Mouse (Mus musculus): ENCODE results near the gene Cacna1d. TPM values are rescaled to one million over a fixed set of nuclear protein-coding genes. Genes with fewer than 3 reads are reported as not detected.

The Cacna1d gene
- total RNA-seq, 2 experiments from 2014 or later = 51.9 to 52.2 TPM

GRCm38 (mm10) chr14:30330416-30331181, 160.7 kb downstream of the Cacna1d start:
- Histone ChIP-seq H3K27ac (no peak overlapping the region), H3K4me3 (no peak overlapping the region)
- TF ChIP-seq CTCF (conservative IDR thresholded peaks at IDR 0.05) = no peak
- DNase-seq (ENCODE audit: low spot score in 2 of 2) = no peak

GRCm38 (mm10) chr14:30329109-30329508, 162.1 kb downstream of the Cacna1d start:
- no peak overlapping the region for H3K27ac ChIP-seq
- no peak for TF ChIP-seq CTCF (conservative IDR thresholded peaks at IDR 0.05)
- H3K4me3 ChIP-seq = no peak overlapping the region
- no peak for DNase-seq (ENCODE audit: low spot score in 2 of 2)

GRCm38 (mm10) chr14:30327452-30327851, 163.8 kb downstream of the Cacna1d start:
- Histone ChIP-seq H3K27ac (peak overlapping the region; percentile 36; the same call in 1 of the 2 replicates), H3K4me3 (no peak overlapping the region)
- no peak for TF ChIP-seq CTCF (conservative IDR thresholded peaks at IDR 0.05)
- DNase-seq (ENCODE audit: low spot score in 2 of 2) = no peak

GRCm38 (mm10) chr14:30327051-30327450, 164.2 kb downstream of the Cacna1d start:
- no peak overlapping the region for H3K4me3 ChIP-seq
- TF ChIP-seq CTCF (conservative IDR thresholded peaks at IDR 0.05) = no peak
- peak overlapping the region; percentile 36; the same call in 1 of the 2 replicates for H3K27ac ChIP-seq
- DNase-seq (ENCODE audit: low spot score in 2 of 2) = no peak

- Histone ChIP-seq H3K27ac (no peak overlapping the region), H3K4me3 (no peak overlapping the region)
- DNase-seq (ENCODE audit: low spot score in 2 of 2) = no peak
- no peak for TF ChIP-seq CTCF (conservative IDR thresholded peaks at IDR 0.05)
These were observed 165.0 kb downstream of the Cacna1d start for GRCm38 (mm10) chr14:30326226-30326625.

GRCm38 (mm10) chr14:30324994-30325393, 166.3 kb downstream of the Cacna1d start:
- no peak for TF ChIP-seq CTCF (conservative IDR thresholded peaks at IDR 0.05)
- no peak overlapping the region for H3K4me3 ChIP-seq
- H3K27ac ChIP-seq = no peak overlapping the region
- DNase-seq (ENCODE audit: low spot score in 2 of 2) = no peak

- peak overlapping the region; percentile 62 for H3K27ac ChIP-seq
- DNase-seq (ENCODE audit: low spot score in 2 of 2) = no peak
These were observed 172.4 kb downstream of the Cacna1d start for GRCm38 (mm10) chr14:30318715-30319437.

GRCm38 (mm10) chr14:30318293-30318692, 173.0 kb downstream of the Cacna1d start:
- no peak for TF ChIP-seq CTCF (conservative IDR thresholded peaks at IDR 0.05)
- Histone ChIP-seq H3K4me3 (no peak overlapping the region), H3K27ac (peak overlapping the region; percentile 62)
- DNase-seq (ENCODE audit: low spot score in 2 of 2) = peak; percentile 29 to 42

More at GRCm38 (mm10) chr14:30318715-30319437, 172.4 kb downstream of the Cacna1d start:
- no peak overlapping the region for H3K4me3 ChIP-seq
- no peak for TF ChIP-seq CTCF (conservative IDR thresholded peaks at IDR 0.05)

GRCm38 (mm10) chr14:30317616-30318015, 173.6 kb downstream of the Cacna1d start:
- TF ChIP-seq CTCF (conservative IDR thresholded peaks at IDR 0.05) = no peak
- Histone ChIP-seq H3K27ac (no peak overlapping the region), H3K4me3 (no peak overlapping the region)
- DNase-seq (ENCODE audit: low spot score in 2 of 2) = no peak

GRCm38 (mm10) chr14:30311206-30311889, 179.9 kb downstream of the Cacna1d start:
- no peak overlapping the region; the same call in 1 of the 2 replicates for H3K27ac ChIP-seq
- no peak for DNase-seq (ENCODE audit: low spot score in 2 of 2)
- no peak overlapping the region for H3K4me3 ChIP-seq
- no peak for TF ChIP-seq CTCF (conservative IDR thresholded peaks at IDR 0.05)

GRCm38 (mm10) chr14:30310236-30310635, 181.0 kb downstream of the Cacna1d start:
- DNase-seq (ENCODE audit: low spot score in 2 of 2) = no peak
- Histone ChIP-seq H3K27ac (no peak overlapping the region), H3K4me3 (no peak overlapping the region)
- TF ChIP-seq CTCF (conservative IDR thresholded peaks at IDR 0.05) = no peak

GRCm38 (mm10) chr14:30306221-30306620, 185.0 kb downstream of the Cacna1d start:
- DNase-seq (ENCODE audit: low spot score in 2 of 2) = no peak
- Histone ChIP-seq H3K27ac (no peak overlapping the region), H3K4me3 (no peak overlapping the region)
- TF ChIP-seq CTCF (conservative IDR thresholded peaks at IDR 0.05) = no peak

GRCm38 (mm10) chr14:30299946-30300345, 191.3 kb downstream of the Cacna1d start:
- no peak for TF ChIP-seq CTCF (conservative IDR thresholded peaks at IDR 0.05)
- H3K4me3 ChIP-seq = no peak overlapping the region

More at GRCm38 (mm10) chr14:30299946-30300345, 191.3 kb downstream of the Cacna1d start:
- no peak for DNase-seq (ENCODE audit: low spot score in 2 of 2)
- H3K27ac ChIP-seq = no peak overlapping the region

Data from layer of hippocampus, adult 2 months (tissue).